Mouse (Mus musculus) kidney, adult 8-10 months (tissue): Measurements from ENCODE around the gene Gpr83.

ENCODE experiments used
- DNase-seq, 2 experiments: peaks; one replicate each; pipeline ENCODE4 v3.0.0; 2022

The Gpr83 gene

DNA sequence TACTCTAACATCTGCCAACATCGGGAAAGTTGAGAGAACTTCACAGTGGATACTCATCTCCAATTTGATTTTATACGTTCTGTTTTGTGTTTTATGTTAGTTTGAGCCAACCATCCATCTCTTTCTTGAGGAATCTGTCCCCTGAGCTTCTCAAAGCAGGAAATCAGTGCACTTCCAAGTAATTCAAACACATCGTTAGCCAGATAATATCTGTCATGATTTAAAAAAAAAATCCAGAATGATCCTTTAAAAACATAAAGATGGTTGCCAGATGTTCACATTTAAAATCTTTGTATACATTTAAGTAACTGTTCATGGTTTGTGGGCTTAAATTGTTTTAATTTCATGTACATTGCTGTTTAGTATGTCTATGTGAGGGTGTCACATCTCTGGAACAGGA, 45.9 kb downstream of the Gpr83 start:
- no peak for DNase-seq

- no peak for DNase-seq
Observed at GRCm38 (mm10) chr9:14907816-14908415, 47.9 kb downstream of the Gpr83 start.

- DNase-seq = no peak
Observed at GRCm38 (mm10) chr9:14909981-14910380, 50.0 kb downstream of the Gpr83 start.

- no peak for DNase-seq
Observed at GRCm38 (mm10) chr9:14912037-14912436, 52.0 kb downstream of the Gpr83 start.

DNA sequence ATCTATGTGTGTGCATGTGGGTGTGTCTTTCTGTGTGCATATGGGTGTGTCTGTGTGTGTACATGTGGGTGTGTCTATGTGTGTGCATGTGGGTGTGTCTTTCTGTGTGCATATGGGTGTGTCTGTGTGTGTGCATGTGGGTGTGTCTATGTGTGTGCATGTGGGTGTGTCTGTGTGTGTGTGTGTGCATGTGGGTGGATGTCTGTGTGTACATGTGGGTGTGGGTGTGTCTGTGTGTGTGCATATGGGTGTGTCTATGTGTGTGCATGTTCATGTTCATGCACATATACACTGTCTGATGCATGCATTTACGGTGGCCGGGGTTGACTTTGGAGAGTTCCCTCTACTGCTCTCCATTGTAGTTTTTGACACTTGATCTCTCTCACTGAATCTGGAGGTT, 57.7 kb downstream of the Gpr83 start:
- DNase-seq = no peak

DNA sequence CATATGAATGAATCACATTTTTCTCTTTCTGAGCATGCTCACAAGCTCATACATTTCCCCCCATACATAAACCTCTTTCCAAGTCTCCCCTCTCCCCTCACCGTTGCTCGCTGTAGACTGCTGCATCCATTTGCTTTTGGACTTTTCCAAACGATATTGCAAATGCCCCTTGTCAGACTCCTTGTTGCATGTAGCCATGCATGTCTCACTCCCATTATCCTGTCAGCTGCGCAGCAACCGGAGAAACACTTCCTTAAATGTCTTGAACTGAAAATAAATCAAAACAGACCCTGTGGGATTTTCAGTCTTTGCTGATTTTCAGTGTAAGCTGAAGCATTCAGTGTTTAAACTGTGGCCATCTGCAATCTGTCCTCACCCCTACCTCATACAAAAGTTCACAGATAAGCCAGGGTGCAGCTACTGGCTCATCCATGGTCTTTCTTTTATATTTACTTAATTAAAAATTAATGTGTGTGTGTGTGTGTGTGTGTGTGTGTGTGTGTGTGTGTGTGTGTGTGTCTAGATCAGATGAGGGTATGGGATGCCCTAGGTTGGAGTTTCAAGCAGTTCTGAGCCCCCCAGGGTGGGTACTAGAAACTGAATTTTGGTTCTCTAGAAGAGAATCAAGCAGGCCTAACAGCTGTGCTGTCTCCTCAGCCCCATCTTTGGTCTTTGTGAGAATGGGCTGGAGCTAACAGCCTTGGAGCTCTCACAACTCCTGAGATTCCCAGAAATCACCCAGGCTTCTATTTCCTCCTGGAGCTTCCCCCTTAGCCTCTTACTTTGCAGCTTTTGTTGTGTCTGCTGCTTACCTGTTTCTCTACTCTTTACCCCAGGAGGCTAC, 59.0 kb downstream of the Gpr83 start:
- no peak for DNase-seq
